Mouse (Mus musculus) liver, embryonic 11.5 days (tissue): ENCODE measurements around the gene Inpp5d. TPM values are rescaled to one million over a fixed set of nuclear protein-coding genes. Genes with fewer than 3 reads are reported as not detected.
A peak's percentile ranks its signal among the peaks of the same experiment; 100 is the strongest.

Experiments
- ATAC-seq: fragments of 200-750 bp; cut with Nextera tagmentation; replicated peaks from 2 replicates; pipeline ENCODE4 v1.8.0; 2017; ENCODE audit warnings: moderate number of reproducible peaks, mild to moderate bottlenecking, moderate TSS enrichment, moderate library complexity; ENCODE audit not compliant: low FRiP score
- DNase-seq: peaks from one replicate; pipeline ENCODE4 v3.0.0-alpha.2; 2017; ENCODE audit warnings: low spot score
- H3K27ac ChIP-seq: fragments of 300-500 bp; sonication (generic); 2 replicates; pipeline ENCODE4 v1.5.1; 2014; ENCODE audit warnings: mild to moderate bottlenecking, low read depth, low read length, control low read depth
- H3K27me3 ChIP-seq: fragments of 300-500 bp; sonication (generic); replicated peaks from 2 replicates; pipeline ENCODE4 v1.6.1; 2014; ENCODE audit warnings: low read length, mixed read lengths; ENCODE audit not compliant: control insufficient read depth, insufficient read depth
- H3K36me3 ChIP-seq: fragments of 300-500 bp; sonication (generic); 2 replicates; pipeline ENCODE4 v1.6.1; 2014; ENCODE audit warnings: mild to moderate bottlenecking, low read length, moderate library complexity, mixed read lengths; ENCODE audit not compliant: control insufficient read depth, insufficient read depth
- H3K4me1 ChIP-seq: fragments of 300-500 bp; sonication (generic); replicated peaks from 2 replicates; pipeline ENCODE4 v1.6.1; 2014; ENCODE audit warnings: low read length, mixed read lengths; ENCODE audit not compliant: control insufficient read depth, insufficient read depth
- H3K4me2 ChIP-seq: fragments of 300-500 bp; sonication (generic); 2 replicates; pipeline ENCODE4 v1.6.1; 2014; ENCODE audit warnings: mild to moderate bottlenecking, control low read depth, moderate library complexity
- H3K4me3 ChIP-seq: fragments of 300-500 bp; sonication (generic); 2 replicates; pipeline ENCODE4 v1.5.1; 2014; ENCODE audit warnings: low read depth, low read length, control low read depth
- H3K9ac ChIP-seq: fragments of 300-500 bp; sonication (generic); 2 replicates; pipeline ENCODE4 v1.6.1; 2014; ENCODE audit warnings: low read depth, low read length, control low read depth
- H3K9me3 ChIP-seq: fragments of 300-500 bp; sonication (generic); 2 replicates; pipeline ENCODE4 v1.6.1; 2016; ENCODE audit warnings: low read length, inconsistent platforms, mixed read lengths; ENCODE audit not compliant: control insufficient read depth
- WGBS: fragments of 180-500 bp; shearing (Covaris S2); extraction: QIAGEN DNeasy Blood & Tissue Kit; methylation state at CpG from one replicate; pipeline ENCODE4 v1.1.7; 2014; 5-methylcytosine and 5-hydroxymethylcytosine counted together
- polyA plus RNA-seq: library from polyadenylated mRNA; unstranded; fragments of >200 nt; fragmentation: Nextera tagmentation; extraction: Ambion mirVana; gene quantifications from 2 replicates; pipeline ENCODE4 v1.2.1, GENCODE M21; 2014

Gene Inpp5d
- polyA plus RNA-seq, 1 experiment from 2014 or later: 30.8 TPM

DNA sequence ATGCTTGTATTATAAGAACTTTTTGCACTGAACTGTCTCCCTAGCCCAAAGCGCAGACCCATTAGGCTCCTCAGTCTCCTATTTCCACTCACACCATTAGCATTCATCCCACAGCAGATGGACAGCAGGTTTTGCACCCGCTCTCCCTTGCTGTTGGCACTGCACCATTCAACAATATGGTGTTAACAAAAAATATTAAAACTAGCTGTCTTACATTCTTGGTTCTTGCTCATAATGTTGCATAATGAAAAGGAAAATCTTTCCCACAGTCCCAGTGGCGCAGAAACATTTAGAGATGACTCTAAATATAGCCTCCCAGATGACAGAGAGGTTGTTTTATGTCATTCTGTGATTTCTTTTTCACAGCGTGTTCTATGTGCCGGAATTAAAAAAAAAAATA is 113.1 kb downstream of the Inpp5d start:
- DNase-seq: no peak
- H3K4me1 ChIP-seq: no peaks in the 10 kb centered on the region
- WGBS: 83% methylated on average over 5 of the region's 5 CpGs
- H3K27me3 ChIP-seq: no peaks in the 10 kb centered on the region
- no peak overlapping the region for H3K9ac ChIP-seq
- no peaks in the 10 kb centered on the region for H3K9me3 ChIP-seq
- no peaks in the 10 kb centered on the region for H3K36me3 ChIP-seq
- H3K27ac ChIP-seq: no peak overlapping the region
- no peak for ATAC-seq
- no peak overlapping the region for H3K4me2 ChIP-seq
- no peak overlapping the region for H3K4me3 ChIP-seq

DNA sequence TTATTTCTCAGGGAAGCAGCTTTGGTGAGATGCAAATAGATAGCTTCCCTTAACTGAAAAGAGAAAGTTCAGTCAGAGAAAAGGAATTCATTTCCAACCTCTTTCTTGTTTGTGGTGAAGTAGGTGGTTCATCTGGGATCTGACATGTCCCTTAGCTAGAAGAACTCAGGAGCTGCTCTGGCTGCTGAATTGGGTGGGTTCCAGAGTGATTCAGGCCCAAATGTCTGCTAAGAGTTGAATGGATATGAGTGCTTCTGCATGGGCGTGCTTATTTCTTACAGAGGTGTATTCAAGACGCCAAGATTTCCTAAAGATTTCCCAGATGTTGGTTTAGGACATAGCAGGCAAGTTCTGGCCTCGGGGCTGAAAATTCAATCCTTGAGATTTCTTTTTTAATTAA is 114.0 kb downstream of the Inpp5d start:
- 71% methylated on average over 3 of the region's 3 CpGs for WGBS
- Histone ChIP-seq H3K27me3 (no peaks in the 10 kb centered on the region), H3K27ac (no peak overlapping the region), H3K4me3 (no peak overlapping the region), H3K4me1 (no peaks in the 10 kb centered on the region), H3K4me2 (no peak overlapping the region), H3K9me3 (no peaks in the 10 kb centered on the region), H3K9ac (no peak overlapping the region), H3K36me3 (no peaks in the 10 kb centered on the region)
- ATAC-seq: no peak
- no peak for DNase-seq

DNA sequence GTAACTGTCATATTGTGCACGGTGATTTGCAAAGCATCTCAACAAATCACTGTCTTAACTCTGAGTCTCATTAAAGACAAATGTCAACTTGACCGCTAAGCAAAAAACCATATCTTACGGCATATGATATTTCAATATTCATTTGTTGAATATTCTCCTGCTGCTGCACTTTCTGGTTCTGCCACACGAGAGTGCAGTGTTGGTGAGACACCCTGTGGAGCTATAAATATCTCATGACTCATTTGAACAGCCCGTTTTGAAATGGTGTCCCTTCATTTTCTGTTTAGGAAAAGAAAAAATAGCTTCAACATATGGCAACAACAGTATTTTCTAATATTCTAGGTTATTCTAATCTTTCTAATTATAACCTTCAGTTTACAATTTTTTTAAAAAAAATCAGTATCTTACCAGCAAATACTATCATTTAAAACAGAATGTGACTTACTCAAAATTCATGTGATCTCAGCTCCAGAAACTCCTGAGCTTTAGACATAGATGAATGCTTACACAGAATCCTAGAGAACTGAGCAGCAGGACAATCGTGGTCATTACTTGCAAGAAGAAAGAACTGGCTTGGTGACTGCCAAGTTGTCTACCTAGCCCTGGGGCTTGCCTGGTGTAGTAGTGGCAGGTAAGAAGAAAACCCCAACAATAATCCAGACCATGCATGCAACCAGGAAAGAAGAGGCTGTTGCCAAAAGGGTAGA is 120.6 kb downstream of the Inpp5d start:
- H3K9ac ChIP-seq: no peak overlapping the region
- no peaks in the 10 kb centered on the region for H3K4me1 ChIP-seq
- no peak overlapping the region for H3K4me2 ChIP-seq
- H3K4me3 ChIP-seq: no peak overlapping the region
- no peak overlapping the region for H3K27ac ChIP-seq
- no peaks in the 10 kb centered on the region for H3K36me3 ChIP-seq
- ATAC-seq (no peak), DNase-seq (no peak)
- H3K9me3 ChIP-seq: no peaks in the 10 kb centered on the region
- no peaks in the 10 kb centered on the region for H3K27me3 ChIP-seq
- WGBS: 65% methylated on average over 6 of the region's 6 CpGs

DNA sequence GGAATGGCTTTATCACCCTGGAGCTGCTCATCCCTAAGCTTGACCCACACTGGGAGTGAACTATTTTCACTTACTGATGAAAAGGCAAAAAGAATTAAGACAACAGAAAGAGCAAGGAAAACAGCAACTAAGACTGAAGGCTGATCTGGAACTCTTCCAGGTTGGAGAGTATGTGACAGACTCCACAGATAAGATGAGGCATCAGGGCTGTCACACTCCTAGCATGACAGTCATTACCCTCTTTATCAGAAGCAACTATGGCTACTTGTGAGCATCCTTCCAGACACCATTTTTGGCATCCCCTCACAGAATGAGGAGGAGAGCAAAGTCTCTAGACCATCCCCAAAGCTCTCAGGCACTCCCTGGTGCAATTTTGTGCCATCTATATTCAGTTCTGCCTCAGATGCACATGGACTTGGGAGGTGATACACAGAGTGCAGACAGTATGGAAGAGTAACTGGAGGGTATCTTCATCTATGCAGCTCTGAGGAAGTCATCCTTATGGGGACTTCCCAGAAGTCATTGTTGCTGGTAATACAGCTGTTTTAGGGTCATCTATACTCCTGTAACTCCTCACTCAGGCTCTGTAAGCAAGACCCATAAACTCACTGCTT is 129.4 kb downstream of the Inpp5d start:
- ATAC-seq (no peak), DNase-seq (no peak)
- Histone ChIP-seq H3K9ac (no peak overlapping the region), H3K36me3 (no peaks in the 10 kb centered on the region), H3K27me3 (no peaks in the 10 kb centered on the region), H3K9me3 (no peaks in the 10 kb centered on the region), H3K4me1 (no peaks in the 10 kb centered on the region), H3K4me3 (no peak overlapping the region), H3K27ac (no peak overlapping the region), H3K4me2 (no peak overlapping the region)

DNA sequence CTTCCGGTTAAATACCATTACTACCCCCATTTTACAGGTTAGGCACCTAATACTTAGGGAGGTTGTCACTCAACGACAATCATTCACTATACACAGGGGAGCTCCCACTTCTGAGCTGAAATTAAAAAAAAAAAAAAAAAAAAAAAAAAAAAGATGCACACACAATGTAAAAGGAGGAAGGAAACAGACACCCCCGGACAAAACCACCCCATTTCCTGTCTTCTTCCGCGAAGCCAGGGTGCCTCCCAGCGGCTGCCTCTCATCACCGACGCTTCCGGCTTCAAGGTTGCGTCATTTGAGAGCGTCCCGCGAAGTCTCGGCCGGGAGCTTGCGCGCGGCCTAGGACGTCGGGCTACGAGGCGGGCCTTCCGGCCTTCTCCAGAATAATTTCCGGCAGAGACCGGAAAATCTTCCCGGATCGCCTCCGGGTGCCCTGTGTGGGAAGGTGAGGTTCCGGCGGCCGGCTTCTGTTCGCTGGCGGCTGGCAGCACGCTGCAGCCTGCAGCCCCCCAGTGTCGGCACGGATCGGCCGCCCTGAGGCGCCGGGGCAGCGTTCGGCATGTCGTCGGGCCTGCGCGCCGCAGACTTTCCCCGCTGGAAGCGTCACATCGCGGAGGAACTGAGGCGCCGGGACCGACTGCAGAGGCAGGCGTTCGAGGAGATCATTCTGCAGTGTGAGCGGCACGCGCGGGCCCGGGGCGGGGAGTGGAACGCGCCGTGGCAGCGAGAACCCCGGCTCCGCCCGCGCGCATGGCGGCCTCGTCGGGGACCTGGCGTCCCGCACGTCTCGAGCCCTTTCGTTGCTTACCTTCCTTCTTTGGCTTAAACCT is 135.7 kb downstream of the Inpp5d start, which contains the start of gene Atg16l1:
Atg16l1 (plus strand) TSS at position 230 of the 830 bp plus-strand sequence.
- H3K27me3 ChIP-seq: no peaks in the 10 kb centered on the region

DNA sequence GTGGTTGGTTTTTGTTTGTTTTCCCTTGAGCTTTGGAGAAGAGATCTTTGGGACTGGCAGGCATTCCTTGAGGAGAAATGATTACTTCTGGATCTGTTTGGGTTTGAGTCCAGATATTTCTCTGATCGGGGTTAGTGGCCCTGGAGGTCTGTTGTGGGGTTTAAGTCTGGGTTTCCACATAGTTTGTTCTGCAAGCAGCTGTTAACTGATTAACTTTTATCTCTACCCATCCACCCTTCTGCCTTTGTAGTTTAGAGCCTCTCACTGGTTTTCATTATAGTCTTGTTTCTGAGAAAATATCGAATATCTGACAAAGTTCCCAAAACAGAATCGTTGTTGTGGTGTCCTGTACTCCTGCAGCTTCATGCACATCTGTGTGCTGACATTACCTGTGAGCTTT is 143.7 kb downstream of the Inpp5d start:
- Histone ChIP-seq H3K4me3 (no peak overlapping the region), H3K4me2 (peak overlapping the region; percentile 15; the same call in 1 of the 2 replicates), H3K36me3 (peaks cover 61% of the 10 kb centered on the region), H3K9me3 (no peaks in the 10 kb centered on the region), H3K4me1 (peaks cover 14% of the 10 kb centered on the region), H3K27me3 (no peaks in the 10 kb centered on the region), H3K27ac (peak overlapping the region; percentile 66; the same call in 1 of the 2 replicates), H3K9ac (no peak overlapping the region)
- peak; percentile 79 for ATAC-seq
- WGBS: 49% methylated on average over 3 of the region's 3 CpGs
- no peak for DNase-seq

More for the DNA sequence above, 135.7 kb downstream of the Inpp5d start, which contains the start of gene Atg16l1:
- DNase-seq: peak; percentile 88
- Histone ChIP-seq H3K36me3 (peaks cover 6% of the 10 kb centered on the region), H3K4me1 (peaks cover 9% of the 10 kb centered on the region), H3K27ac (peak within 1 kb of the TSS; percentile 87), H3K4me2 (peak within 1 kb of the TSS; percentile 95), H3K9me3 (no peaks in the 10 kb centered on the region), H3K9ac (peak within 1 kb of the TSS; percentile 98), H3K4me3 (peak within 1 kb of the TSS; percentile 94)
- under 1% methylated on average over 79 of the region's 79 CpGs for WGBS
- peak; percentile 98 for ATAC-seq

DNA sequence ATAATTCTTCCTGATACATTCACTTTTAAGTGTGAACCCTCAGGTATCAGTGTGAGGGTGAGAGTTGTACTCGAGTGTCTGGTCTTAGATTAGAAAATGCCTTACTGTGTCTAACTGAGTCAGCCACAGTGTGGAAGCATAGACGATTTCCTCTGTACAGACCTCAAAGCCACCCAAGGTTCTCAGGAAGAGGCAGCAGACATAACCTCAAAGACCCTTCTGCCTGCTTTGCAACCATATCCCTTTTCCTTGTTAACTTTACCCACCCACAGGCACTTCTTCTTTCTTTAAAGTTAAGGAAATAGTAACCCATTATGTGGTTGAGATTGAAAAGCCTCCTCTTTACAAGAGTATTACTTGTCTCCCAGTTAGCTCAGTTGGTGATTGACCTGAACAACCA is 145.6 kb downstream of the Inpp5d start:
- peaks cover 19% of the 10 kb centered on the region for H3K4me1 ChIP-seq
- H3K4me3 ChIP-seq: no peak overlapping the region
- WGBS: 77% methylated on average over 2 of the region's 2 CpGs
- H3K9ac ChIP-seq: no peak overlapping the region
- ATAC-seq: no peak
- no peak for DNase-seq
- no peaks in the 10 kb centered on the region for H3K9me3 ChIP-seq
- no peak overlapping the region for H3K27ac ChIP-seq
- H3K27me3 ChIP-seq: no peaks in the 10 kb centered on the region
- H3K4me2 ChIP-seq: no peak overlapping the region
- H3K36me3 ChIP-seq: peaks cover 62% of the 10 kb centered on the region

DNA sequence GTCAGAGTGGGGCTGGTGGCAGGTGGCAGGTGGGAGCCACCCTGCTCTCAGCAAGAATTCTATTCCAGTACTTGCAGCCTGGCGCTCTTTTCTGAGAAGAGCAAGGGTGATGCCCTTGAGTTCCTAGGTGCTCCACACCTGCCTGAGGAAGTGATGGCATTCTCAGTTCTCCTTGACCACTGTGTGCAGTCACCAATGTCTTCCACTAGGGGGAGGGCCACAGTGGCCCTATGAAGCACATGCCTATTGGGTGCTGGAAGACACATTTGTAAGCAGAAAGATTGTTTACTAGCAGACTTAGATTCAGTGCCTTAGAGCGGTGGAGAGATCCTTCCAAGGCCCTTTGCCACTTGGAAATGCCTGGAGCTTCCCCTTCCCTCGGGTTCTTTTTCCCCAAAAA is 146.1 kb downstream of the Inpp5d start:
- no peak overlapping the region for H3K4me2 ChIP-seq
- ATAC-seq (no peak), DNase-seq (no peak)
- peaks cover 67% of the 10 kb centered on the region for H3K36me3 ChIP-seq
- no peak overlapping the region for H3K27ac ChIP-seq
- H3K4me3 ChIP-seq: no peak overlapping the region
- H3K4me1 ChIP-seq: peaks cover 22% of the 10 kb centered on the region
- 88% methylated on average over 3 of the region's 3 CpGs for WGBS
- no peaks in the 10 kb centered on the region for H3K9me3 ChIP-seq
- H3K9ac ChIP-seq: no peak overlapping the region
- no peaks in the 10 kb centered on the region for H3K27me3 ChIP-seq
